Mouse (Mus musculus) kidney, embryonic 14.5 days (tissue): ENCODE results near the gene Trim50. TPM values are rescaled to one million over a fixed set of nuclear protein-coding genes. Genes with fewer than 3 reads are reported as not detected.
"Not testable (repeated sequence)": the region's sequence is repeated elsewhere in the genome, so short reads cannot be mapped to it uniquely, and the experiment has no call there.

ENCODE experiments used
- ATAC-seq: fragments of 200-750 bp; cut with Nextera tagmentation; 2 replicates; pipeline ENCODE4 v1.8.0; 2017; ENCODE audit warnings: moderate number of reproducible peaks, mild to moderate bottlenecking, moderate TSS enrichment, moderate library complexity; ENCODE audit not compliant: low FRiP score, low TSS enrichment
- H3K27ac ChIP-seq: fragments of 300-500 bp; sonication (generic); 2 replicates; pipeline ENCODE4 v1.5.1; 2014; ENCODE audit warnings: low read depth, mild to moderate bottlenecking, low read length, moderate library complexity, mixed read lengths
- H3K27me3 ChIP-seq: fragments of 300-500 bp; sonication (generic); 2 replicates; pipeline ENCODE4 v1.6.1; 2014; ENCODE audit warnings: mild to moderate bottlenecking, low read length; ENCODE audit not compliant: control insufficient read depth, insufficient read depth
- H3K36me3 ChIP-seq: fragments of 300-500 bp; sonication (generic); 2 replicates; pipeline ENCODE4 v1.6.1; 2014; ENCODE audit warnings: low read length, mixed read lengths; ENCODE audit not compliant: control insufficient read depth, insufficient read depth
- H3K4me1 ChIP-seq: fragments of 300-500 bp; sonication (generic); 2 replicates; pipeline ENCODE4 v1.6.1; 2014; ENCODE audit warnings: low read length, mixed read lengths; ENCODE audit not compliant: control insufficient read depth, insufficient read depth
- H3K4me2 ChIP-seq: fragments of 300-500 bp; sonication (generic); replicated peaks from 2 replicates; pipeline ENCODE4 v1.6.1; 2014; ENCODE audit warnings: low read depth, mild to moderate bottlenecking, low read length
- H3K4me3 ChIP-seq: fragments of 300-500 bp; sonication (generic); 2 replicates; pipeline ENCODE4 v1.5.1; 2014; ENCODE audit warnings: mild to moderate bottlenecking, low read length
- H3K9ac ChIP-seq: fragments of 300-500 bp; sonication (generic); 2 replicates; pipeline ENCODE4 v1.6.1; 2014; ENCODE audit warnings: low read depth, mild to moderate bottlenecking, low read length, moderate library complexity
- H3K9me3 ChIP-seq: fragments of 300-500 bp; sonication (generic); 2 replicates; pipeline ENCODE4 v1.6.1; 2016; ENCODE audit warnings: low read length; ENCODE audit not compliant: control insufficient read depth
- WGBS: fragments of 180-500 bp; shearing (Covaris S2); extraction: QIAGEN DNeasy Blood & Tissue Kit; methylation state at CpG from one replicate; pipeline ENCODE4 v1.1.7; 2014; 5-methylcytosine and 5-hydroxymethylcytosine counted together
- polyA plus RNA-seq: library from polyadenylated mRNA; unstranded; fragments of >200 nt; fragmentation: Nextera tagmentation; extraction: Ambion mirVana; gene quantifications from 2 replicates; pipeline ENCODE4 v1.2.1, GENCODE M21; 2014

Trim50 gene
- polyA plus RNA-seq, 1 experiment from 2014 or later, result not detected

DNA sequence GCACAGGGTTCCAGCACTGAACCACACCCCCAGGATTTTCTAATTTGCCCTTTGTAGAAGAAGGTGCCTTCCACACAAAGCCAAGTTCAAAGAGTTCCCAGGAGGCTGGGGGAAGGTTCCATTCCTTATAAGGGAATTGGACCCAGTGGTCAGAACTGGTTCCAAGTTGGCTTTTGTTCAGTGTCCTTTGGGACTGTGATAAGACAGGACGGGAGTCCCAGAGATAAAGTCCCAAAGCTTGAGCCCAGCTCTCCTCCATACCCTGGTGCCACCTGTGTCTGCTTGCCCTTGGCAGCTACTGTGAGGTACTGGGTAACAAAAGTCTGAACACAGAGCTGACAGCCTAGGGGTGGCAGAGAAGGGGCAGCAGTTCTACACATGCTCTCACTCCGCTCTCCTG, 6.7 kb downstream of the Trim50 start:
- WGBS, result 95% methylated on average over 2 of the region's 2 CpGs
- ATAC-seq, result no peak
- Histone ChIP-seq H3K27ac (no peak overlapping the region), H3K4me3 (no peak overlapping the region), H3K9ac (no peak overlapping the region), H3K9me3 (no peaks in the 10 kb centered on the region), H3K4me1 (no peaks in the 10 kb centered on the region), H3K27me3 (no peaks in the 10 kb centered on the region), H3K36me3 (no peaks in the 10 kb centered on the region), H3K4me2 (no peak overlapping the region)

DNA sequence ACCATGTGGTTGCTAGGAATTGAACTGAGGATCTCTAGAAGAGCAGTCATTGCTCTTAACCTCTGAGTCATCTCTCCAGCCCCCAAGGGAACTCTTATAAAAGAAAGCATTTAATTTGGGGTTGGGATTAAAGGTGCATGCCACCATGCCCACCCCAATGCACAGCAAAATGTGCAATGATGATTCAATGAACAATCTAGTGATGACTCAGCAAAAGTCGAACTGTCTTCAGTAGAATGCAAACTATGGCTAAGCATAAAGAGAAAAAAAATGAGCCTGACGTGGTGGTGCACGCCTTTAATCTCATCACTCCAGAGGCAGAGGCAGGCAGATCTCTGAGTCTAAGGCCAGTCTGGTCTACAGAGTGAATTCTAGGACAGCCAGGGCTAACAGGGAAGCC, 9.5 kb downstream of the Trim50 start:
- Histone ChIP-seq H3K4me2 (no peak overlapping the region), H3K4me1 (no peaks in the 10 kb centered on the region), H3K36me3 (no peaks in the 10 kb centered on the region), H3K4me3 (no peak overlapping the region), H3K27me3 (no peaks in the 10 kb centered on the region), H3K9me3 (no peaks in the 10 kb centered on the region), H3K9ac (no peak overlapping the region), H3K27ac (no peak overlapping the region)
- 95% methylated on average over 3 of the region's 3 CpGs for whole genome bisulfite sequencing
- ATAC-seq, result no peak

DNA sequence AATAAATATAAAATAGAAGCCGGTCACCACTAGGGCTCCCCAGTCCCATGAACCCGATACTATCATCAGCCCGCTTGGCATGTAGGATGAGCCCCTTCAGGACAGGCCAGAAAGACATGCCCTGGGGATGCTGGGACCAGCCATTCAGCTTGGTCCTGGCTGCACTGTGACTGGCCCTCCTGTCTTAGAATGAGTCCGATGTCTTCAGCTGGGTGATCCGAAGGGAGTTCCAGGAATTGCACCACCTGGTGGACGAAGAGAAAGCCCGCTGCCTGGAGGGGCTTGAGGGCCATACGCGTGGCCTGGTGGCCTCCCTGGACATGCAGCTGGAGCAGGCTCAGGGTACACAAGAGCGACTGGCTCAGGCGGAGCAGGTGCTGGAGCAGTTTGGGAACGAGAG, 10.4 kb downstream of the Trim50 start:
- Histone ChIP-seq H3K36me3 (no peaks in the 10 kb centered on the region), H3K27ac (no peak overlapping the region), H3K27me3 (no peaks in the 10 kb centered on the region), H3K9me3 (no peaks in the 10 kb centered on the region), H3K4me3 (no peak overlapping the region), H3K4me1 (no peaks in the 10 kb centered on the region), H3K9ac (no peak overlapping the region), H3K4me2 (no peak overlapping the region)
- peak; percentile 51; the same call in 1 of the 2 replicates for ATAC-seq
- 29% methylated on average over 12 of the region's 12 CpGs for WGBS

DNA sequence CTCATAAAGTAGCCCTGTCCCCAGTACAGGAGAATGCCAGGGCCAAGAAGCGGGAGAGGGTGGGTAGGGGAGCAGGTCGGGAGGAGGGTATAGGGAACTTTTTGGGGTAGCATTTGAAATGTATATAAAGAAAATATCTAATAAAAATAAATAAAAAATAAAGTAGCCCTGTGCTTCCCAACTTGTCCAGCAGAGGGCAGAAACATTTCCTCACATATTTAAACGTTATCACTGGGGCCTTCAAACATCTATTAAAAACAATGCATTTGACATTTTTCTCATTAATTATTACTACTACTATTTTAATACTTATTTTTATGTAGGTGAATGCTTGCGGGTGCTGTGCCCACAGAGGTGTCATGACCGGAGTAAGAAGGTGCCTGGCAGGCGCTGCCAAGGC, 14.7 kb downstream of the Trim50 start:
- peaks cover 11% of the 10 kb centered on the region; the same call in 1 of the 2 replicates for H3K36me3 ChIP-seq
- no peak overlapping the region for H3K9ac ChIP-seq
- no peak overlapping the region for H3K4me2 ChIP-seq
- no peak for ATAC-seq
- WGBS, result 53% methylated on average over 6 of the region's 6 CpGs
- no peaks in the 10 kb centered on the region for H3K9me3 ChIP-seq
- H3K4me1 ChIP-seq, result peaks cover 8% of the 10 kb centered on the region
- H3K27me3 ChIP-seq, result no peaks in the 10 kb centered on the region
- no peak overlapping the region for H3K4me3 ChIP-seq
- no peak overlapping the region for H3K27ac ChIP-seq

DNA sequence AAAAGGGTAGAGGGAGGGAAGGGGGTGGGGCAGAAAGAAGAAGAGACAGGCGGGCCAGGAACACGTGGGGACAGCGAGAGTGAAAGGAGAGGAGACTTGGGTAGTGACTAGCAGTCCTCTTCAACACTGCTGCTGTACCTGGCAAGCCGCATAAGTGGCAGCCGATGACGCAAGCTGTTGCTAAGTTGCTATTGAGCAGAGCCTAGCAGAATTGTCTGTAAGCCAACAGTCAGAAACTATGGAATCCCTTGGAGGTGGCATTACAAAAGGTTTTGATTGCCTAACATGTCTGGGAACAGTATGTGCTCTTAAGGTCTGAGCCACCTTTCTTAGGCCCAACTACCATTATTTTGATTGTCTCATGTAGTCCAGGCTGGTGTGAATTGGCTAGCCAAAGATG, 15.2 kb downstream of the Trim50 start:
- no peak overlapping the region for H3K9ac ChIP-seq
- no peak overlapping the region for H3K4me2 ChIP-seq
- H3K27ac ChIP-seq, result no peak overlapping the region
- 88% methylated on average over 6 of the region's 6 CpGs for WGBS
- no peaks in the 10 kb centered on the region for H3K9me3 ChIP-seq
- ATAC-seq, result no peak
- peaks cover 14% of the 10 kb centered on the region for H3K36me3 ChIP-seq
- H3K4me1 ChIP-seq, result peaks cover 8% of the 10 kb centered on the region
- no peaks in the 10 kb centered on the region for H3K27me3 ChIP-seq
- H3K4me3 ChIP-seq, result no peak overlapping the region

DNA sequence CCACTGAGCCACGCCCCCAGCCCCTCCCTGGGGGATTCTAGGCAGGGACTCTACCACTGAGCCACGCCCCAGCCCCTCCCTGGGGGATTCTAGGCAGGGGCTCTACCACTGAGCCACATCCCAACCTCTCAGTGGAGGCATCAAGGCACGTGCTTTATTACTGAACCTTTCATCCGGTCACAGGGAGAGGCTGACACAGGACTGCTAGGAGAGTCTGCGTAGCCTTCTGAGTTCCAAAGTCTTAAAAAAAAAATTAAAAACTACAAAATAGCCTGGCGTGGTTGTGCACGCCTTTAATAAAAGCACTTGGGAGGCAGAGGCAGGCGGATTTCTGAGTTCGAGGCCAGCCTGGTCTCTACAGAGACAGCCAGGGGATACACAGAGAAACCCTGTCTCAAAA, 16.1 kb downstream of the Trim50 start:
- 59% methylated on average over 9 of the region's 9 CpGs for WGBS
- Histone ChIP-seq H3K4me2 (peak overlapping the region; percentile 79), H3K27ac (peak overlapping the region; percentile 80), H3K36me3 (peaks cover 23% of the 10 kb centered on the region), H3K9ac (peak overlapping the region; percentile 69; the same call in 1 of the 2 replicates), H3K4me3 (peak overlapping the region; percentile 69)
- not testable (repeated sequence) for H3K27me3 ChIP-seq, H3K9me3 ChIP-seq, ATAC-seq, H3K4me1 ChIP-seq

DNA sequence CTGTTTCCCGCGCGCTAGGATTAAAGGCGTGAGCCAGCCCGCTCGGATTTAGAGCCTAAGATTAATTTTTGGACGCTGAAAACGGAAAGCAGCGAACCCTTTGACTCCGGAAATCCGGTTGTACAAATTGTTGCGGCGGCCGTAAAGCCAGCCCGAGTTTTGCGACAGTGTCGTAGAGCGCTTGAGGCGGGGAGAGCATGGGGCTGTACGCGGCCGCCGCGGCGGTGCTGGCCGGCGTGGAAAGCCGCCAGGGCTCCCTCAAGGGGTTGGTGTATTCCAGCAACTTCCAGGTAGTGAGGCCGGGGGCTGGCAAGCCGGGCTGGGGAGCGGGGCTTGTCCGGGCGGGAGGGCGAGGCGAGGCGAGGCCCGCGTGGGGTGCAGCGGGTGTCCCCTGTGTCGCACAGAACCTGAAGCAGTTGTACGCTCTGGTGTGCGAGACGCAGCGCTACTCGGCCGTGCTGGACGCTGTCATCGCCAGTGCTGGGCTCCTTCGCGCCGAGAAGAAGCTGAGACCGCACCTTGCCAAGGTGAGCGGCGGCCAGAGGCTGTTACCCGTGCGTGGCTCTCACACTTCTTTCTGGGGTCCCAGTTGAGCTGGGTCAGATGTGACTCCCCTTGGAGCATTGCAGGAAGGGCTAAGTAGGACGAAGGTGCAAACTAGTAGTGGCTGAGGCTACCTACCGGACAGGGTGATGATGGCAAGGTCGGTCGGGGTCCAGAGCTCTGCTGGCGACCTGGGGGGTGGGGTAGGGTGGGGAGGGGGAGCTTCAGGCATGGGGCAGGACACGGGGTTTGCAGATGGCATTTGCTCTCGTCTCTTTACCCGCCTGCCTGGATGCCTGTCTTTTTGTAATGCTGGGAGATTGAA, 16.9 kb downstream of the Trim50 start, which contains the start of gene Nsun5:
Gene Nsun5, plus strand, starts transcription at position 167 of the 868 bp plus-strand sequence.
- Histone ChIP-seq H3K4me2 (peak within 1 kb of the TSS; percentile 79), H3K9me3 (no peaks in the 10 kb centered on the region), H3K4me3 (peak within 1 kb of the TSS; percentile 69), H3K9ac (peak within 1 kb of the TSS; percentile 69), H3K4me1 (peaks cover 8% of the 10 kb centered on the region), H3K27me3 (no peaks in the 10 kb centered on the region), H3K27ac (peak within 1 kb of the TSS; percentile 80), H3K36me3 (peaks cover 31% of the 10 kb centered on the region)
- ATAC-seq, result peak; percentile 71
- under 1% methylated on average over 61 of the region's 64 CpGs for WGBS

DNA sequence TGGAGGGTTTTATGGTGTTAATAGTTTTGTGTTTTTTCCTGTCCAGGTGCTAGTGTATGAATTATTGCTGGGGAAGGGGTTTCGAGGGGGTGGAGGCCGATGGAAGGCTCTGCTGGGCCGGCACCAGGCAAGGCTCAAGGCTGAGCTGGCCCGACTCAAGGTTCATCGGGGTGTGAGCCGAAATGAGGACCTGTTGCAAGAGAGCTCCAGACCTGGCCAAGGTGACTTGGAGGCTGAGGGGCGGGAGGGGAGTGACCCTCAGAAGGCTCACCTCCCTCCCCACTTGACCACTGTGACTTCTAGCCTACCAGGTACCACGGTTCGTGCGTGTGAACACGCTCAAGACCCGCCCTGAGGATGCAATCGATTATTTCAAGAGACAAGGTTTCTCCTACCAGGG, 18.1 kb downstream of the Trim50 start:
- peaks cover 8% of the 10 kb centered on the region for H3K4me1 ChIP-seq
- H3K36me3 ChIP-seq, result peaks cover 43% of the 10 kb centered on the region
- no peak overlapping the region for H3K9ac ChIP-seq
- WGBS, result 96% methylated on average over 13 of the region's 13 CpGs
- H3K4me3 ChIP-seq, result peak overlapping the region; percentile 69; the same call in 1 of the 2 replicates
- no peak overlapping the region for H3K4me2 ChIP-seq
- no peak for ATAC-seq
- no peak overlapping the region for H3K27ac ChIP-seq
- no peaks in the 10 kb centered on the region for H3K27me3 ChIP-seq
- H3K9me3 ChIP-seq, result no peaks in the 10 kb centered on the region

DNA sequence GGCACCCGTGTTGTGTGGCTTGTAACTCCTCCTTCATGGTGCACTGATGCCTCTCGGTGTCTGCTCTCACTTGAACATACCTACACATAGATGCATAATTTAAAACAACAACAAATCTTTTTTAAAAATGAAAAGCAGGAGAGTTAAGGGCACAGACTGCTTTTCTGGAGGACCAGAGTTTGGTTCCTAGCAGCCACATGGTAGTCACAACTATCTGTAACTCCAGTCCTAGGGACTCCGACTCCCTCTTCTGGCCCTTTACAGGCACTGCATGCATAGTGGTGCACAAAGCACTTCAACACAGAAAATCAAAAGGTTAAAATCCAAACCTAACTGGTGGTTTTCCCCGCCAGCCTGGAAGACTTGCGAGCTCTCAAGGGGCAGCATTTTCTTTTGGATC, 20.5 kb downstream of the Trim50 start:
- no peak overlapping the region for H3K4me2 ChIP-seq
- WGBS, result 94% methylated on average over 5 of the region's 5 CpGs
- no peak for ATAC-seq

More for the DNA sequence above, 20.5 kb downstream of the Trim50 start:
- Histone ChIP-seq H3K4me1 (peaks cover 8% of the 10 kb centered on the region), H3K4me3 (no peak overlapping the region), H3K27me3 (no peaks in the 10 kb centered on the region), H3K9me3 (no peaks in the 10 kb centered on the region), H3K9ac (no peak overlapping the region), H3K36me3 (peaks cover 67% of the 10 kb centered on the region), H3K27ac (no peak overlapping the region)
